Mouse (Mus musculus): ENCODE results near the gene Usp30. TPM values are rescaled to one million over a fixed set of nuclear protein-coding genes. Genes with fewer than 3 reads are reported as not detected.

Gene Usp30
- total and polyA plus RNA-seq, 3 experiments: 12.8 to 21.1 TPM; not detected in 1

DNA sequence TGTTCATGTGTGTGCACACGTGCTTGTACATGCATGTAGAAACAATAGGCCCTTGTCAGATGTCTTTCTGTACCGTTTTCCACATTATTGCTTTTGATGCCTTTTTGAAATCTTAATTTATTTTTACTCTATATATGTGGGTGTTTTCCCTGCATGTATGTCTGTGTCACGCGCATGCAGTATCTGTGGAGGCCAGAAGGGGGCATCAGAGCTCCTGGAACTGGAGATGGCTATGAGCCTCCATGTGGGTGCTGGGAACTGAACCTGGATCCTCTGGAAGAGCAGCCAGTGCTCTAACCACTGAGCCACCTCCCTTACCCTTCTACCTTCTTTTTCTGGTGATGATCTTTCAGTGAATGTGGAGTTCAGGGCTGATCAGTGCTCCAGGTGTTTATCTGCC lies 5.6 kb downstream of the Usp30 start:
- DNase-seq (ENCODE audit: low read depth, low spot score): peak; percentile 20
- no peak overlapping the region for H3K4me3 ChIP-seq (ENCODE audit: control insufficient read depth in 1 of 2, insufficient read depth in 1 of 2, low read depth in 2 of 2, low read length in 2 of 2)
- H3K27me3 ChIP-seq (ENCODE audit: control insufficient read depth in 1 of 2, insufficient read depth in 2 of 2, low read length in 2 of 2): 0 out of 4 replicates have a peak, but pooled peaks cover 0 to under 1% of the 10 kb centered on the region in 2 experiments
- no peaks in the 10 kb centered on the region for H3K9me3 ChIP-seq (replicated peaks; ENCODE audit: insufficient read depth, low read length)
- H3K4me1 ChIP-seq (ENCODE audit: control insufficient read depth in 1 of 2, insufficient read depth in 2 of 2, low read length in 2 of 2): no peaks in the 10 kb centered on the region
- H3K27ac ChIP-seq (ENCODE audit: control insufficient read depth, low read depth, low read length): no peak overlapping the region
- H3K79me2 ChIP-seq (ENCODE audit: control insufficient read depth, insufficient read depth, low read length, poor library complexity): no peaks in the 10 kb centered on the region
- TF ChIP-seq CTCF (IDR thresholded peaks at IDR 0.05 in 2 of 3, conservative IDR thresholded peaks at IDR 0.05 in 1 of 3; ENCODE audit: control insufficient read depth in 1 of 3, insufficient read depth in 1 of 3, low read depth in 2 of 3, low read length in 3 of 3, poor library complexity in 1 of 3, severe bottlenecking in 1 of 3): peak; percentile 27 to 42 (median 29); a peak in 5 of 6 replicates
- TF ChIP-seq GATA1 (IDR thresholded peaks at IDR 0.05; ENCODE audit: low read depth, low read length): no peak
- TF ChIP-seq USF1 (IDR thresholded peaks at IDR 0.05; ENCODE audit: low read depth, low read length): no peak
- H3K9ac ChIP-seq (ENCODE audit: control insufficient read depth, low read depth, low read length, poor library complexity, severe bottlenecking): no peak overlapping the region
- H3K36me3 ChIP-seq (ENCODE audit: control insufficient read depth in 1 of 2, insufficient read depth in 2 of 2, low read length in 2 of 2): no peaks in the 10 kb centered on the region

DNA sequence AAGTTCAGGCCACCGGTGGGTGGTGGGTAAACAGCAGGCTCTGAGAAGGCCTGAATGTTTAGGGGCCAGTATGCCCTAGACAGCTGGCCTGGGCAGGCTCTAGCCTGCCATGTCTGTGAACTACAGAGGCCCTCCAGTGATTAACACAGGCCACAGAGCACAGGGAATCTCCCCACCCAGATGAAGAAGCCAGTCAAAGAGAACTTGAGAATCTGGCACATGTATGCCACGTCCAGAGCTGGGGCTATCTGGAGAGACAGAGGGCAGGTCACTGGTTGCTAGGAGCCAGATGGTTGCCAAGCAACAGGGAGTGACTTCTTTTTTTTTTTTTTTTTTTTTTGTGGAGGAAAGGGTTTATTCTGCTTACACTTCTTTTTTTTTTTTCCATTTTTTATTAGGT lies 7.0 kb downstream of the Usp30 start:
- Histone ChIP-seq H3K79me2 (ENCODE audit: control insufficient read depth, insufficient read depth, low read length, poor library complexity) (no peaks in the 10 kb centered on the region), H3K36me3 (ENCODE audit: control insufficient read depth in 1 of 2, insufficient read depth in 2 of 2, low read length in 2 of 2) (no peaks in the 10 kb centered on the region), H3K9me3 (replicated peaks; ENCODE audit: insufficient read depth, low read length) (no peaks in the 10 kb centered on the region), H3K27ac (ENCODE audit: control insufficient read depth, low read depth, low read length) (no peak overlapping the region), H3K4me3 (ENCODE audit: control insufficient read depth in 1 of 2, insufficient read depth in 1 of 2, low read depth in 2 of 2, low read length in 2 of 2) (no peak overlapping the region), H3K4me1 (ENCODE audit: control insufficient read depth in 1 of 2, insufficient read depth in 2 of 2, low read length in 2 of 2) (no peaks in the 10 kb centered on the region), H3K9ac (ENCODE audit: control insufficient read depth, low read depth, low read length, poor library complexity, severe bottlenecking) (no peak overlapping the region), H3K27me3 (ENCODE audit: control insufficient read depth in 1 of 2, insufficient read depth in 2 of 2, low read length in 2 of 2) (0 out of 4 replicates have a peak, but pooled peaks cover 0 to 1% of the 10 kb centered on the region in 2 experiments)
- no peak for DNase-seq (ENCODE audit: low read depth, low spot score)
- TF ChIP-seq MXI1 (IDR thresholded peaks at IDR 0.05; ENCODE audit: low read depth, low read length) (no peak), GATA1 (IDR thresholded peaks at IDR 0.05; ENCODE audit: low read depth, low read length) (no peak), CTCF (IDR thresholded peaks at IDR 0.05 in 2 of 3, conservative IDR thresholded peaks at IDR 0.05 in 1 of 3; ENCODE audit: control insufficient read depth in 1 of 3, insufficient read depth in 1 of 3, low read depth in 2 of 3, low read length in 3 of 3, poor library complexity in 1 of 3, severe bottlenecking in 1 of 3) (no peak), JUND (IDR thresholded peaks at IDR 0.05; ENCODE audit: low read depth, low read length) (no peak), POLR2AphosphoS2 (IDR thresholded peaks at IDR 0.05; ENCODE audit: low read length) (no peak), MAZ (IDR thresholded peaks at IDR 0.05; ENCODE audit: low read depth, low read length) (no peak), TBP (IDR thresholded peaks at IDR 0.05; ENCODE audit: low read depth, low read length) (no peak), NELFE (IDR thresholded peaks at IDR 0.05; ENCODE audit: low read depth, low read length) (no peak), ZKSCAN1 (IDR thresholded peaks at IDR 0.05; ENCODE audit: low read depth, low read length) (no peak), ETS1 (IDR thresholded peaks at IDR 0.05; ENCODE audit: low read depth, low read length) (no peak), NRF1 (IDR thresholded peaks at IDR 0.05; ENCODE audit: insufficient read depth, low read depth, low read length, poor library complexity, severe bottlenecking) (no peak), UBTF (IDR thresholded peaks at IDR 0.05; ENCODE audit: borderline replicate concordance, insufficient read depth, low read depth, low read length) (no peak), ELF1 (IDR thresholded peaks at IDR 0.05; ENCODE audit: low read depth, low read length) (no peak)

DNA sequence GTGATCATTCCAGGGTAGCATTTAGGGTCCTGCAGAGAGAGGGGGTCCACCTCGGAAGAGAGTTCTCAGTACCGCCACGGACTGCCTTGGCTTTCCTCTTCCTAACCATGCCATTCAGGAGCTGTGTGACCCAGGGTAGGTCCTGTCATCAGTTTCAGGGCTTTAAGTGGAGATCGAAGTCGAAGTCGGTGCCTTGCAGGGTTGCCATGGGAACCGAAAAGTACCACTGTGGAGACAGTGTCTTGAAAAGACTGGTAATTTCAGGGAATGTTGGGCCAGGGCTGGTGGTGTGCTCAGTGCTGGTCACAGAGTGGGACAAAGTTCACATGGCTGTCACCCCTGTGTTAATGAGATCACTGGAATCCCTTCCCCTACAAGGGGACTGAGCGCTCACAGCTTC lies 11.7 kb downstream of the Usp30 start:
- no peak for DNase-seq (ENCODE audit: low read depth, low spot score)
- TF ChIP-seq MYB (IDR thresholded peaks at IDR 0.05; ENCODE audit: low read depth, low read length): no peak
- no peak for TF ChIP-seq MXI1 (IDR thresholded peaks at IDR 0.05; ENCODE audit: low read depth, low read length)
- no peak for TF ChIP-seq GATA1 (IDR thresholded peaks at IDR 0.05; ENCODE audit: low read depth, low read length)
- TF ChIP-seq ELF1 (IDR thresholded peaks at IDR 0.05; ENCODE audit: low read depth, low read length): no peak
- TF ChIP-seq E2F4 (IDR thresholded peaks at IDR 0.05; ENCODE audit: borderline replicate concordance, low read depth, low read length): no peak
- TF ChIP-seq CHD1 (IDR thresholded peaks at IDR 0.05; ENCODE audit: low read depth, low read length): no peak
- Histone ChIP-seq H3K36me3 (ENCODE audit: control insufficient read depth in 1 of 2, insufficient read depth in 2 of 2, low read length in 2 of 2) (no peaks in the 10 kb centered on the region), H3K4me1 (ENCODE audit: control insufficient read depth in 1 of 2, insufficient read depth in 2 of 2, low read length in 2 of 2) (no peaks in the 10 kb centered on the region), H3K9me3 (replicated peaks; ENCODE audit: insufficient read depth, low read length) (no peaks in the 10 kb centered on the region), H3K27ac (ENCODE audit: control insufficient read depth, low read depth, low read length) (no peak overlapping the region), H3K4me3 (ENCODE audit: control insufficient read depth in 1 of 2, insufficient read depth in 1 of 2, low read depth in 2 of 2, low read length in 2 of 2) (no peak overlapping the region), H3K27me3 (ENCODE audit: control insufficient read depth in 1 of 2, insufficient read depth in 2 of 2, low read length in 2 of 2) (0 out of 4 replicates have a peak, but pooled peaks cover 0 to 1% of the 10 kb centered on the region in 2 experiments), H3K79me2 (ENCODE audit: control insufficient read depth, insufficient read depth, low read length, poor library complexity) (no peaks in the 10 kb centered on the region), H3K9ac (ENCODE audit: control insufficient read depth, low read depth, low read length, poor library complexity, severe bottlenecking) (no peak overlapping the region)

All from MEL (cell line).